Mouse (Mus musculus) thymus, adult 2 months (tissue): Measurements from ENCODE around the gene Olfr517.

Experiments
- CTCF ChIP-seq: fragments of 200-500 bp; IDR thresholded peaks from 2 replicates; pipeline ENCODE4 v1.5.1; 2012; ENCODE audit warnings: mild to moderate bottlenecking, control low read depth, low read length, moderate library complexity, borderline replicate concordance; ENCODE audit not compliant: control insufficient read depth, poor library complexity, insufficient read depth; ENCODE audit errors: extremely low read depth
- POLR2A ChIP-seq: fragments of 200-500 bp; IDR thresholded peaks from 2 replicates; pipeline ENCODE4 v1.6.1; 2012; ENCODE audit warnings: mild to moderate bottlenecking, low read length, control low read depth, moderate library complexity; ENCODE audit not compliant: control insufficient read depth, poor library complexity, insufficient read depth; ENCODE audit errors: extremely low read depth

- TF ChIP-seq CTCF (no peak), POLR2A (no peak)
Measured at GRCm38 (mm10) chr7:108825897-108826296, 46.3 kb downstream of the Olfr517 start, which contains the start of gene Olfr514.
